Mouse (Mus musculus): ENCODE data around the gene Myh15.

- no peak for TF ChIP-seq USF2 (conservative IDR thresholded peaks at IDR 0.05; ENCODE audit: low read depth, low read length)
- no peak for TF ChIP-seq MYC (IDR thresholded peaks at IDR 0.05; ENCODE audit: low read depth, low read length)
- no peak for TF ChIP-seq POLR2A (IDR thresholded peaks at IDR 0.05; ENCODE audit: low read depth, low read length)
- TF ChIP-seq EP300 (IDR thresholded peaks at IDR 0.05; ENCODE audit: low read length) = no peak
- TF ChIP-seq CTCF (conservative IDR thresholded peaks at IDR 0.05 in 1 of 2, IDR thresholded peaks at IDR 0.05 in 1 of 2; ENCODE audit: low read depth in 2 of 2, low read length in 2 of 2) = no peak
Measured at GRCm38 (mm10) chr16:49049214-49049613, 8.1 kb upstream of the Myh15 start.
